Mouse (Mus musculus) kidney, adult 9 months (tissue): ENCODE results near the gene Il1rn.

Source experiments
- DNase-seq: peaks from one replicate; pipeline ENCODE4 v3.0.0; 2022

The Il1rn gene

GRCm38 (mm10) chr2:24336545-24336944 is at the start of gene Il1rn:
Il1rn (plus strand) TSS chr2:24336853.
- DNase-seq: no peak

GRCm38 (mm10) chr2:24290896-24291295 is 45.8 kb upstream of the Il1rn start, which contains the start of gene Il1f10:
Il1f10 (plus strand) TSS chr2:24291196.
- no peak for DNase-seq

- DNase-seq: no peak
Observed at GRCm38 (mm10) chr2:24294616-24295015, 42.0 kb upstream of the Il1rn start.

GRCm38 (mm10) chr2:24296837-24297236 is 39.8 kb upstream of the Il1rn start:
- DNase-seq: peak; percentile 41

- no peak for DNase-seq
Observed at GRCm38 (mm10) chr2:24311302-24312001, 25.2 kb upstream of the Il1rn start.

GRCm38 (mm10) chr2:24316919-24317318 is 19.7 kb upstream of the Il1rn start:
- no peak for DNase-seq

- DNase-seq: no peak
Observed at GRCm38 (mm10) chr2:24317919-24318598, 18.6 kb upstream of the Il1rn start.

- peak; percentile 31 for DNase-seq
Observed at GRCm38 (mm10) chr2:24335333-24335732, 1.3 kb upstream of the Il1rn start.

GRCm38 (mm10) chr2:24341395-24341885 is 4.8 kb downstream of the Il1rn start:
- no peak for DNase-seq

GRCm38 (mm10) chr2:24344619-24345018 is 8.0 kb downstream of the Il1rn start:
- DNase-seq: no peak

- no peak for DNase-seq
Observed at GRCm38 (mm10) chr2:24345056-24345455, 8.4 kb downstream of the Il1rn start.

- DNase-seq: no peak
Observed at GRCm38 (mm10) chr2:24347926-24348325, 11.3 kb downstream of the Il1rn start.

- DNase-seq: no peak
Observed at GRCm38 (mm10) chr2:24351159-24351558, 14.5 kb downstream of the Il1rn start.

GRCm38 (mm10) chr2:24353042-24353441 is 16.4 kb downstream of the Il1rn start:
- DNase-seq: no peak

- DNase-seq: peak; percentile 49
Observed at GRCm38 (mm10) chr2:24357642-24358041, 21.0 kb downstream of the Il1rn start.

GRCm38 (mm10) chr2:24359347-24359746 is 22.7 kb downstream of the Il1rn start:
- no peak for DNase-seq

- no peak for DNase-seq
Observed at GRCm38 (mm10) chr2:24363818-24364217, 27.2 kb downstream of the Il1rn start.

GRCm38 (mm10) chr2:24366214-24366975 is 29.7 kb downstream of the Il1rn start:
- DNase-seq: no peak

GRCm38 (mm10) chr2:24367030-24367894 is 30.6 kb downstream of the Il1rn start, which contains the start of gene Psd4:
Psd4 (plus strand) TSS chr2:24367580.
- DNase-seq: peak; percentile 64

- peak; percentile 7 for DNase-seq
Observed at GRCm38 (mm10) chr2:24367895-24368261, 31.2 kb downstream of the Il1rn start.

- no peak for DNase-seq
Observed at GRCm38 (mm10) chr2:24378747-24379450, 42.2 kb downstream of the Il1rn start.
